Mouse (Mus musculus) bone marrow macrophage, adult 2 months (primary cell): Measurements from ENCODE around the gene Rbms1. TPM values are rescaled to one million over a fixed set of nuclear protein-coding genes. Genes with fewer than 3 reads are reported as not detected.

Source experiments
- H3K27ac ChIP-seq: 2 replicates; pipeline ENCODE4 v1.5.1; 2012; ENCODE audit warnings: low read depth, low read length; ENCODE audit not compliant: insufficient read depth
- H3K4me1 ChIP-seq: 2 replicates; pipeline ENCODE4 v1.6.1; 2012; ENCODE audit warnings: low read length; ENCODE audit not compliant: control insufficient read depth, insufficient read depth
- H3K4me3 ChIP-seq: 2 replicates; pipeline ENCODE4 v1.5.1; 2012; ENCODE audit warnings: mild to moderate bottlenecking, low read length, moderate library complexity; ENCODE audit not compliant: insufficient read depth
- CTCF ChIP-seq: IDR thresholded peaks from 2 replicates; pipeline ENCODE4 v1.5.1; 2012; ENCODE audit warnings: low read depth, mild to moderate bottlenecking, low read length, moderate library complexity
- POLR2A ChIP-seq: IDR thresholded peaks from 2 replicates; pipeline ENCODE4 v1.6.1; 2012; ENCODE audit warnings: mild to moderate bottlenecking, low read depth, low read length, borderline replicate concordance
- polyA plus RNA-seq: library from polyadenylated mRNA; stranded (reverse); fragments of >200 nt; gene quantifications from 2 replicates; pipeline ENCODE4 v1.2.4, GENCODE M21; 2012; ENCODE audit not compliant: missing spikeins, insufficient read depth, insufficient read length

The Rbms1 gene
- polyA plus RNA-seq, 1 experiment, result 111 TPM

GRCm38 (mm10) chr2:60851057-60851718 lies 111.8 kb downstream of the Rbms1 start:
- no peak overlapping the region for H3K4me3 ChIP-seq
- TF ChIP-seq POLR2A (no peak), CTCF (no peak)
- no peak overlapping the region for H3K27ac ChIP-seq
- H3K4me1 ChIP-seq, result peaks cover 45% of the 10 kb centered on the region

- no peak overlapping the region for H3K4me3 ChIP-seq
- TF ChIP-seq POLR2A (no peak), CTCF (no peak)
- peaks cover 44% of the 10 kb centered on the region for H3K4me1 ChIP-seq
- no peak overlapping the region for H3K27ac ChIP-seq
Measured at GRCm38 (mm10) chr2:60848478-60848877, 114.5 kb downstream of the Rbms1 start.

- Histone ChIP-seq H3K27ac (no peak overlapping the region), H3K4me3 (no peak overlapping the region), H3K4me1 (peaks cover 41% of the 10 kb centered on the region)
- TF ChIP-seq POLR2A (no peak), CTCF (no peak)
Measured at GRCm38 (mm10) chr2:60847984-60848383, 115.0 kb downstream of the Rbms1 start.

- Histone ChIP-seq H3K4me1 (peaks cover 31% of the 10 kb centered on the region), H3K4me3 (no peak overlapping the region), H3K27ac (no peak overlapping the region)
- TF ChIP-seq CTCF (no peak), POLR2A (no peak)
Measured at GRCm38 (mm10) chr2:60845316-60845894, 117.6 kb downstream of the Rbms1 start.

GRCm38 (mm10) chr2:60844259-60844658 lies 118.7 kb downstream of the Rbms1 start:
- no peak overlapping the region for H3K4me3 ChIP-seq
- TF ChIP-seq POLR2A, result no peak
- TF ChIP-seq CTCF, result no peak
- H3K27ac ChIP-seq, result no peak overlapping the region
- peaks cover 24% of the 10 kb centered on the region for H3K4me1 ChIP-seq

GRCm38 (mm10) chr2:60843633-60844032 lies 119.4 kb downstream of the Rbms1 start:
- peak overlapping the region; percentile 45 for H3K27ac ChIP-seq
- no peak for TF ChIP-seq POLR2A
- no peak for TF ChIP-seq CTCF
- H3K4me1 ChIP-seq, result peaks cover 26% of the 10 kb centered on the region
- H3K4me3 ChIP-seq, result no peak overlapping the region

- Histone ChIP-seq H3K4me1 (peaks cover 25% of the 10 kb centered on the region), H3K4me3 (peak overlapping the region; percentile 16; the same call in 1 of the 2 replicates), H3K27ac (peak overlapping the region; percentile 93)
- TF ChIP-seq POLR2A, result no peak
- TF ChIP-seq CTCF, result no peak
Measured at GRCm38 (mm10) chr2:60842976-60843375, 120.0 kb downstream of the Rbms1 start.

- Histone ChIP-seq H3K4me3 (no peak overlapping the region), H3K4me1 (peaks cover 22% of the 10 kb centered on the region), H3K27ac (no peak overlapping the region)
- TF ChIP-seq CTCF (no peak), POLR2A (no peak)
Measured at GRCm38 (mm10) chr2:60840922-60841321, 122.1 kb downstream of the Rbms1 start.

GRCm38 (mm10) chr2:60839498-60839897 lies 123.5 kb downstream of the Rbms1 start:
- TF ChIP-seq CTCF (no peak), POLR2A (no peak)
- Histone ChIP-seq H3K27ac (no peak overlapping the region), H3K4me3 (no peak overlapping the region), H3K4me1 (peaks cover 18% of the 10 kb centered on the region)

GRCm38 (mm10) chr2:60838856-60839255 lies 124.1 kb downstream of the Rbms1 start:
- Histone ChIP-seq H3K4me3 (no peak overlapping the region), H3K4me1 (peaks cover 15% of the 10 kb centered on the region), H3K27ac (no peak overlapping the region)
- no peak for TF ChIP-seq CTCF
- no peak for TF ChIP-seq POLR2A

GRCm38 (mm10) chr2:60837616-60838015 lies 125.4 kb downstream of the Rbms1 start:
- H3K27ac ChIP-seq, result no peak overlapping the region
- TF ChIP-seq CTCF (no peak), POLR2A (no peak)
- H3K4me3 ChIP-seq, result no peak overlapping the region
- H3K4me1 ChIP-seq, result peaks cover 10% of the 10 kb centered on the region
